Mouse (Mus musculus): Measurements from ENCODE around the gene Htr1f.

DNA sequence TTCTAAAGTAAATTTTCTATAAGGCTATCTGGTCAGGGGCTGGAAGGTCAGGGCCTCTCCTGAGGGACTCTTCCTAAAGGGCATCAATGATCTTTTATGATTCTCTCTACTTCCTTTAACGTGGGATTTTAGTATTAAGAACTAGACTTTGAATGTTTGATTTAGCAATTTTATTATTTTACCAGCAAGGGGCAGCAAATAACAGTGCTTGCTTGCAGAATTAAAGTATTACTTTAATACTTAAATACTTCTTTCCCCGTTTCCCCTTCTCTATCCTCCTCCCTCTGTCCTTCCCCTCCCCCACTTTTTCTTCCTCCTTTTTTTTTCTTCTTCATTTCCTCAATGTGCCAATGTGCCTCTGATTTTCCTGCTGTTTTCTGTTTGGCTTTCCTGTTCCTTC lies 202.3 kb downstream of the Htr1f start:
- TF ChIP-seq CTCF (IDR thresholded peaks at IDR 0.05 in 2 of 3, conservative IDR thresholded peaks at IDR 0.05 in 1 of 3; ENCODE audit: control insufficient read depth in 1 of 3, insufficient read depth in 1 of 3, low read depth in 2 of 3, low read length in 3 of 3, poor library complexity in 1 of 3, severe bottlenecking in 1 of 3): peak in 1 of 3 experiments; percentile 30; a peak in 2 of 6 replicates
- TF ChIP-seq EP300 (IDR thresholded peaks at IDR 0.05; ENCODE audit: low read depth in 1 of 2, low read length in 2 of 2): no peak
- no peak for TF ChIP-seq ZMIZ1 (IDR thresholded peaks at IDR 0.05; ENCODE audit: low read depth, low read length)
